Mouse (Mus musculus) intestine, postnatal 0 days (tissue): ENCODE measurements at regions not wholly inside any gene's neighbourhood (a gene's known extent, or its start where the extent isn't known, plus 50 kb on each side); places are given as distances from the start of the nearest gene placed in this dataset.
A peak's percentile ranks its signal among the peaks of the same experiment; 100 is the strongest.

Source experiments
- ATAC-seq: fragments of 200-750 bp; cut with Nextera tagmentation; 2 replicates; pipeline ENCODE4 v1.8.0; 2017; ENCODE audit warnings: mild to moderate bottlenecking, moderate TSS enrichment, moderate library complexity
- H3K27ac ChIP-seq: fragments of 300-500 bp; sonication (generic); 2 replicates; pipeline ENCODE4 v1.5.1; 2014; ENCODE audit warnings: mild to moderate bottlenecking, low read depth, low read length, moderate library complexity
- H3K27me3 ChIP-seq: fragments of 300-500 bp; sonication (generic); replicated peaks from 2 replicates; pipeline ENCODE4 v1.6.1; 2014; ENCODE audit warnings: low read length, mixed read lengths; ENCODE audit not compliant: control insufficient read depth, insufficient read depth
- H3K36me3 ChIP-seq: fragments of 300-500 bp; sonication (generic); 2 replicates; pipeline ENCODE4 v1.6.1; 2014; ENCODE audit warnings: mild to moderate bottlenecking, moderate library complexity; ENCODE audit not compliant: control insufficient read depth, insufficient read depth
- H3K4me1 ChIP-seq: fragments of 300-500 bp; sonication (generic); replicated peaks from 2 replicates; pipeline ENCODE4 v1.6.1; 2014; ENCODE audit warnings: antibody characterized with exemption, low read length, mixed read lengths; ENCODE audit not compliant: control insufficient read depth, insufficient read depth
- H3K4me2 ChIP-seq: fragments of 300-500 bp; sonication (generic); replicated peaks from 2 replicates; pipeline ENCODE4 v1.6.1; 2014; ENCODE audit warnings: low read depth, mild to moderate bottlenecking, moderate library complexity
- H3K4me3 ChIP-seq: fragments of 300-500 bp; sonication (generic); 2 replicates; pipeline ENCODE4 v1.5.1; 2014; ENCODE audit warnings: low read depth, low read length
- H3K9ac ChIP-seq: fragments of 300-500 bp; sonication (generic); 2 replicates; pipeline ENCODE4 v1.6.1; 2014; ENCODE audit warnings: mild to moderate bottlenecking, low read depth, low read length
- H3K9me3 ChIP-seq: fragments of 300-500 bp; sonication (generic); 2 replicates; pipeline ENCODE4 v1.6.1; 2016; ENCODE audit warnings: mixed run types; ENCODE audit not compliant: control insufficient read depth
- CTCF ChIP-seq: sonication (generic); IDR thresholded peaks from 2 replicates; pipeline ENCODE4 v1.5.1; 2016; ENCODE audit warnings: low read depth, mild to moderate bottlenecking, control low read depth, antibody characterized with exemption, moderate library complexity
- WGBS: fragments of 180-500 bp; shearing (Covaris S2); extraction: QIAGEN DNeasy Blood & Tissue Kit; methylation state at CpG from one replicate; pipeline ENCODE4 v1.1.7; 2014; 5-methylcytosine and 5-hydroxymethylcytosine counted together

DNA sequence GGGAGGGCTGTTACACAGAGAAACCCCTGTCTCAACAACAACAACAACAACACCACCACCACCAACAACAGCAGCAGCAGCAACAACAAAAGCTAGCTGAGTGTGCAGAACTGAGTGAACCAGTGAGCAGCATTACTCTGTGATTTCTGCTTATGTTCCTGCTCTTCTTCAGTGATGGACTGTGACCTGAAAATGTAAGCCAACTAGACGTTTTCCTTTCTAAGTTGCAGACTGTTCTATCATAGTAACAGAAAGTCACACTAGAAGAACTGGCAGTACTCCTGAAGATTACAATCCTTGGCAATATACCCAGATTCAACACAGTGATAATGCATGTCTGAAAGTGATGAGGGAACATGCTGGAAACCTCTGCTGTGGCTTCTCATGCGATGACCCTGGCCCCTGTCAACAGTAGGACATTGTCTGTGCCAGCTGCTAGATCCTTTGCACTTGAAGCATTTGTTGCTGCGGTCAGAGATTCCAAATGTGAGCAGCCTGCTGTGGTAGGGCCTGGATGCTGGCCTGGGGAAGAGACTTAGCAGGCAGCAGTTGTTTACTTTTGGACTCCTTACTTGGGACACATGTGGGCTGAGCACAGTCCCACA lies 115.6 kb upstream of the Tex13c2 start:
- H3K27me3 ChIP-seq, result no peaks in the 10 kb centered on the region
- no peak overlapping the region for H3K4me3 ChIP-seq
- no peak overlapping the region for H3K27ac ChIP-seq
- no peak overlapping the region for H3K4me2 ChIP-seq
- ATAC-seq, result no peak
- no peak overlapping the region for H3K9ac ChIP-seq
- no peak for TF ChIP-seq CTCF
- H3K4me1 ChIP-seq, result no peaks in the 10 kb centered on the region
- WGBS, result 55% methylated on average over 3 of the region's 3 CpGs
- H3K9me3 ChIP-seq, result no peaks in the 10 kb centered on the region
- no peaks in the 10 kb centered on the region for H3K36me3 ChIP-seq

DNA sequence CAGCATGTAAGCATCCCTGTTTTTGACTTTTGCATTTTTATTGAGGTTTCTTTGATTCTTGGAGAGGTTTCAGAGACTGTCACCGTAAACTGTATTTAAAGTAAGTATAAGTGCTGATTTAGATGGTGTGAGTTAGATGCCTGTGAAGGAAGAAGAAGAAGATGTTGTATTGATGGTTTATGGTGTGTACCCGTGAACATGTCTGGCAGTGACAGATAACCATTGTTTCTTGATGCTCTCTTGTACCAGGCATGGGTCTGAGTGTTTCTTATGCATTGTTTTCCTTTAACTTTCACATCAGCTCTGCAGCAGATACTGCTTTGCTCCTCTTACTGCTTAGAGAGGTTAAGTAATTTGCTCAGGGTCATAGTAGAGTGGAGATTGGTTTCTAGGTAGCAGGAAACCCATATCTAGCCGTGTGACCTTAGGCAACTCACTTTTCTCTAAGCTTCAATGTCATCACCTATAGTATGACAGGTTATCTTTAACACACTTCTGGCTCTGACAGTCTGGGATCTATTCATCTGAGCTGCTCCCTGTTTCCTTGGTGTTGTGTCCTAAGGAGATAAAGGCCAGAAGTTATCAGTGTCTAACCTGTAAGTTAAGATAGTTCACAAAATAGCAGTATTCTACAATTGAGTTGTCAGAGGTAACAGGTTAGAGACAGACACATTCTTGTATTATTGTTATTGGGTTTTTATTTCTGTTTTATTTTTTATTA lies 95.5 kb upstream of the Tex13c2 start:
- H3K9me3 ChIP-seq, result no peaks in the 10 kb centered on the region
- 63% methylated on average over 3 of the region's 3 CpGs for WGBS
- no peak for TF ChIP-seq CTCF

GRCm38 (mm10) chrX:42396441-42396840 lies 93.0 kb upstream of the Tex13c2 start:
- Histone ChIP-seq H3K4me3 (no peak overlapping the region), H3K4me2 (no peak overlapping the region), H3K9ac (no peak overlapping the region), H3K9me3 (no peaks in the 10 kb centered on the region), H3K27ac (no peak overlapping the region), H3K27me3 (no peaks in the 10 kb centered on the region), H3K36me3 (no peaks in the 10 kb centered on the region), H3K4me1 (no peaks in the 10 kb centered on the region)
- no peak for ATAC-seq
- TF ChIP-seq CTCF, result no peak
- 61% methylated on average over 4 of the region's 4 CpGs for WGBS

More for the DNA sequence above, 95.5 kb upstream of the Tex13c2 start:
- Histone ChIP-seq H3K4me3 (no peak overlapping the region), H3K27ac (no peak overlapping the region), H3K36me3 (no peaks in the 10 kb centered on the region), H3K4me2 (no peak overlapping the region), H3K4me1 (no peaks in the 10 kb centered on the region), H3K9ac (no peak overlapping the region), H3K27me3 (no peaks in the 10 kb centered on the region)
- no peak for ATAC-seq

- TF ChIP-seq CTCF, result no peak
- 79% methylated on average over 1 of the region's 1 CpGs for WGBS
- H3K27me3 ChIP-seq, result no peaks in the 10 kb centered on the region
- no peak for ATAC-seq
- no peaks in the 10 kb centered on the region for H3K9me3 ChIP-seq
- no peaks in the 10 kb centered on the region for H3K36me3 ChIP-seq
- no peak overlapping the region for H3K4me2 ChIP-seq
- no peak overlapping the region for H3K9ac ChIP-seq
- H3K4me3 ChIP-seq, result no peak overlapping the region
- H3K4me1 ChIP-seq, result no peaks in the 10 kb centered on the region
- no peak overlapping the region for H3K27ac ChIP-seq
Observed at GRCm38 (mm10) chrX:42398836-42399235, 90.7 kb upstream of the Tex13c2 start.

- peak; percentile 23; the same call in 1 of the 2 replicates for TF ChIP-seq CTCF
- Histone ChIP-seq H3K9me3 (no peaks in the 10 kb centered on the region), H3K27me3 (no peaks in the 10 kb centered on the region), H3K4me3 (no peak overlapping the region), H3K4me2 (no peak overlapping the region), H3K4me1 (no peaks in the 10 kb centered on the region), H3K36me3 (no peaks in the 10 kb centered on the region), H3K9ac (no peak overlapping the region), H3K27ac (no peak overlapping the region)
- no peak for ATAC-seq
Observed at GRCm38 (mm10) chrX:42399343-42399742, 90.1 kb upstream of the Tex13c2 start.

GRCm38 (mm10) chrX:42401091-42401490 lies 88.4 kb upstream of the Tex13c2 start:
- no peak overlapping the region for H3K4me2 ChIP-seq

More at GRCm38 (mm10) chrX:42401091-42401490, 88.4 kb upstream of the Tex13c2 start:
- no peak for ATAC-seq
- Histone ChIP-seq H3K9ac (no peak overlapping the region), H3K9me3 (no peaks in the 10 kb centered on the region), H3K27me3 (no peaks in the 10 kb centered on the region), H3K4me3 (no peak overlapping the region), H3K27ac (no peak overlapping the region), H3K4me1 (no peaks in the 10 kb centered on the region), H3K36me3 (no peaks in the 10 kb centered on the region)
- WGBS, result 83% methylated on average over 1 of the region's 1 CpGs
- TF ChIP-seq CTCF, result no peak
